Mouse (Mus musculus): ENCODE results near the gene Vwce.

The Vwce gene

GRCm38 (mm10) chr19:10691121-10691520 lies 57.1 kb downstream of the Vwce start:
- DNase-seq (ENCODE audit: low spot score in 2 of 2) = no peak

- DNase-seq (ENCODE audit: low spot score in 2 of 2) = no peak
Measured at GRCm38 (mm10) chr19:10691660-10692059, 57.6 kb downstream of the Vwce start.

- DNase-seq (ENCODE audit: low spot score in 2 of 2) = no peak
Measured at GRCm38 (mm10) chr19:10692361-10692760, 58.3 kb downstream of the Vwce start.

- DNase-seq (ENCODE audit: low spot score in 2 of 2) = no peak
Measured at GRCm38 (mm10) chr19:10693926-10694682, 60.1 kb downstream of the Vwce start.

- DNase-seq (ENCODE audit: low spot score in 2 of 2) = no peak
Measured at GRCm38 (mm10) chr19:10695801-10696200, 61.8 kb downstream of the Vwce start.

GRCm38 (mm10) chr19:10698131-10698991 lies 64.3 kb downstream of the Vwce start:
- DNase-seq (ENCODE audit: low spot score in 2 of 2) = no peak

GRCm38 (mm10) chr19:10699851-10700250 lies 65.8 kb downstream of the Vwce start:
- DNase-seq (ENCODE audit: low spot score in 2 of 2) = no peak

- peak in 1 of 2 experiments; percentile 32 for DNase-seq (ENCODE audit: low spot score in 2 of 2)
Measured at GRCm38 (mm10) chr19:10701013-10701726, 67.2 kb downstream of the Vwce start.

GRCm38 (mm10) chr19:10702125-10702524 lies 68.1 kb downstream of the Vwce start:
- no peak for DNase-seq (ENCODE audit: low spot score in 2 of 2)

- DNase-seq (ENCODE audit: low spot score in 2 of 2) = peak in 1 of 2 experiments; percentile 43
Measured at GRCm38 (mm10) chr19:10703470-10703869, 69.5 kb downstream of the Vwce start.

GRCm38 (mm10) chr19:10707087-10707875 lies 73.3 kb downstream of the Vwce start:
- no peak for DNase-seq (ENCODE audit: low spot score in 2 of 2)

- DNase-seq (ENCODE audit: low spot score in 2 of 2) = no peak
Measured at GRCm38 (mm10) chr19:10707881-10708280, 73.9 kb downstream of the Vwce start.

GRCm38 (mm10) chr19:10708900-10709299 lies 74.9 kb downstream of the Vwce start:
- DNase-seq (ENCODE audit: low spot score in 2 of 2) = no peak

- DNase-seq (ENCODE audit: low spot score in 2 of 2) = peak; percentile 84 to 91
Measured at GRCm38 (mm10) chr19:10709360-10710087, 75.5 kb downstream of the Vwce start.

GRCm38 (mm10) chr19:10710088-10710511 lies 76.1 kb downstream of the Vwce start:
- DNase-seq (ENCODE audit: low spot score in 2 of 2) = peak in 1 of 2 experiments; percentile 40

- DNase-seq (ENCODE audit: low spot score in 2 of 2) = no peak
Measured at GRCm38 (mm10) chr19:10710751-10711150, 76.7 kb downstream of the Vwce start.

GRCm38 (mm10) chr19:10712194-10712593 lies 78.2 kb downstream of the Vwce start:
- DNase-seq (ENCODE audit: low spot score in 2 of 2) = no peak

GRCm38 (mm10) chr19:10712646-10713045 lies 78.6 kb downstream of the Vwce start:
- no peak for DNase-seq (ENCODE audit: low spot score in 2 of 2)

- no peak for DNase-seq (ENCODE audit: low spot score in 2 of 2)
Measured at GRCm38 (mm10) chr19:10713551-10713950, 79.5 kb downstream of the Vwce start.

GRCm38 (mm10) chr19:10714168-10714567 lies 80.2 kb downstream of the Vwce start:
- no peak for DNase-seq (ENCODE audit: low spot score in 2 of 2)

Data from urinary bladder, postnatal 36 days (tissue).